9 mouse cellular contexts compared by ENCODE assay signal in the genomic region with DNA sequence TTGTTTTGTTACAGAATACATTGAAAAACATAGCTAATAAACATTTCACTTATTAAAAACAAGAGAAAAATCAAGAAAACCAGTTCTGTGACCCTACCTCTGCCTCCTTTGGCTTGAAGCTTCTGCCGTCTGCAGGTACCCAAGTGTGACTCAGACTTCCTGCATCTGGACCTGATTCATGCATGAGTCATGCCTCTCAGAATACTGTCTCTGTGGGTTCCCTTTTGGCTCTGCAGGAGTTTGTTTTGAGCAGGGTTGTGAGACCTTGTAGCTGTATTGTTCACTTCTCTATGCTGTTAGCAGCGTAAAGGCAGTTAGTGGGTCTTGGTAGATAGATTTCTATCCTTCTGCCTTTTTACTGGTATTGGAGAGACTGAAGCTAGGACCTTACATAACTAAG.
A peak's percentile ranks its signal among the peaks of the same experiment; 100 is the strongest.
DNase-seq lines count a peak whose midpoint lies in the region; ATAC-seq and TF ChIP-seq lines count a peak whose summit lies in the region.
"Had no signal": no experiment of that assay in that cellular context is flagged by ENCODE, and none has a peak within 500 bp of the region (broad histone marks: within the 10 kb centered on the region; RNA-seq: fewer than 3 reads in every experiment).

No protein-coding gene starts in this region.

- WGBS in midbrain, postnatal 0 days = 82% methylated on average over 2 of the region's 2 CpGs

- H3K9me3 ChIP-seq in midbrain, postnatal 0 days (ENCODE audit: low read length) = no peaks in the 10 kb centered on the region
- H3K9me3 ChIP-seq: forebrain, embryonic 10.5 days had no signal

- H3K9ac ChIP-seq in midbrain, postnatal 0 days (replicated peaks; ENCODE audit: low read length, poor library complexity, severe bottlenecking) = no peak overlapping the region

- peak; percentile 57 to 77 for DNase-seq in frontal cortex, adult 2 months (ENCODE audit: extremely low spot score in 1 of 2, low spot score in 1 of 2)
- no peak for DNase-seq in frontal cortex, postnatal 14 days (ENCODE audit: low spot score in 2 of 2)
- DNase-seq in ovary, adult 18-20 months (ENCODE audit: low spot score) = peak; percentile 37
- no peak for DNase-seq in ovary, postnatal 10 days (ENCODE audit: low spot score)
- DNase-seq in adrenal gland, postnatal 14 days = peak; percentile 51
- no peak for DNase-seq in testis, postnatal 14 days (ENCODE audit: low spot score)
- DNase-seq in midbrain, postnatal 0 days (ENCODE audit: low spot score) = no peak

- no peak overlapping the region for H3K27ac ChIP-seq in midbrain, postnatal 0 days (ENCODE audit: low read depth, low read length)
- H3K27ac ChIP-seq: forebrain, embryonic 10.5 days had no signal

- H3K27me3 ChIP-seq in midbrain, postnatal 0 days (ENCODE audit: insufficient read depth, low read length) = no peaks in the 10 kb centered on the region

- no peak for TF ChIP-seq CTCF in midbrain, postnatal 0 days (IDR thresholded peaks at IDR 0.05)

- H3K4me3 ChIP-seq in midbrain, postnatal 0 days (ENCODE audit: low read depth, low read length) = no peak overlapping the region
- H3K4me3 ChIP-seq: forebrain, embryonic 10.5 days had no signal

- no peaks in the 10 kb centered on the region for H3K4me1 ChIP-seq in midbrain, postnatal 0 days (ENCODE audit: insufficient read depth, low read length)
- H3K4me1 ChIP-seq: forebrain, embryonic 10.5 days had no signal

- no peak overlapping the region for H3K4me2 ChIP-seq in midbrain, postnatal 0 days (ENCODE audit: low read depth, low read length, poor library complexity, severe bottlenecking)

- peak; percentile 87 for ATAC-seq in neutrophil, adult 5-6 weeks (ENCODE audit: extremely low read depth, insufficient number of reproducible peaks, low FRiP score, poor library complexity, severe bottlenecking)
- no peak for ATAC-seq in midbrain, postnatal 0 days (ENCODE audit: low FRiP score)

- peaks cover 44% of the 10 kb centered on the region for H3K36me3 ChIP-seq in midbrain, postnatal 0 days (ENCODE audit: insufficient read depth, low read length)

Comparison
In these comparisons a context has a peak if more than half of its experiments do, and no peak if none do; other contexts are left out.
1. DNase-seq: peak in frontal cortex, adult 2 months (2 of 2), ovary, adult 18-20 months (single experiment) and adrenal gland, postnatal 14 days (single experiment); none in frontal cortex, postnatal 14 days (0 of 2), ovary, postnatal 10 days (single experiment), testis, postnatal 14 days (single experiment) and midbrain, postnatal 0 days (single experiment).